Mouse (Mus musculus): ENCODE data around the gene Nfib. TPM values are rescaled to one million over a fixed set of nuclear protein-coding genes. Genes with fewer than 3 reads are reported as not detected.

Nfib gene
- polyA plus RNA-seq, 1 experiment, result 4.1 TPM

DNA sequence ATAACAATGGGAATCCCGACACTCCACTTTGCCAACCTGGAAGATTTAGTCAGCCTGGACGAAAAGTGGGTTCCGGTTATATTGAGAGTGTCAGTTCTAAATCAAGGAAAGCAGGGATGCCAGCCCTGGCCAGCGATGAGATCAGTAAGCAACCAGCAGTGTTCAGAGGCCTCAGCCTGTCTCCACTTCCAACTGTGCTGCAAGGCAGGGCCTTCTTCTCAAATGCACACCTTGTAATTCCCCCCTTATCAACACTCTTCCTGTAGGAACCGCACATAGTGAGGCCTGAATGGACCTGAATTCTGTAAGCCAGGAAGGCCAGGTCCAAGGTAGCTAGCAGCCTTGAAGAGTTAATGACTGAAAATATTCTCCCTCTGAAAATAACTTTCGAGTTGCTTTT, 239.4 kb downstream of the Nfib start:
- no peaks in the 10 kb centered on the region for H3K4me1 ChIP-seq (ENCODE audit: control insufficient read depth, insufficient read depth, low read length)
- TF ChIP-seq CTCF (IDR thresholded peaks at IDR 0.05; ENCODE audit: control insufficient read depth, insufficient read depth, low read length), result no peak
- TF ChIP-seq POLR2A (IDR thresholded peaks at IDR 0.05; ENCODE audit: borderline replicate concordance, control insufficient read depth, low read depth, low read length), result no peak
- WGBS, result 76% methylated on average over 6 of the region's 6 CpGs
- H3K27ac ChIP-seq (ENCODE audit: control insufficient read depth, insufficient read depth, low read depth, low read length, poor library complexity), result no peak overlapping the region
- no peak overlapping the region for H3K4me3 ChIP-seq (replicated peaks; ENCODE audit: control insufficient read depth, low read depth, low read length)

- Histone ChIP-seq H3K27ac (ENCODE audit: control insufficient read depth, insufficient read depth, low read depth, low read length, poor library complexity) (no peak overlapping the region), H3K4me1 (ENCODE audit: control insufficient read depth, insufficient read depth, low read length) (no peaks in the 10 kb centered on the region), H3K4me3 (replicated peaks; ENCODE audit: control insufficient read depth, low read depth, low read length) (no peak overlapping the region)
- 66% methylated on average over 8 of the region's 8 CpGs for WGBS
- no peak for TF ChIP-seq CTCF (IDR thresholded peaks at IDR 0.05; ENCODE audit: control insufficient read depth, insufficient read depth, low read length)
- no peak for TF ChIP-seq POLR2A (IDR thresholded peaks at IDR 0.05; ENCODE audit: borderline replicate concordance, control insufficient read depth, low read depth, low read length)
Measured at GRCm38 (mm10) chr4:82464051-82464632, 241.4 kb downstream of the Nfib start.

- Histone ChIP-seq H3K4me1 (ENCODE audit: control insufficient read depth, insufficient read depth, low read length) (no peaks in the 10 kb centered on the region), H3K4me3 (replicated peaks; ENCODE audit: control insufficient read depth, low read depth, low read length) (no peak overlapping the region), H3K27ac (ENCODE audit: control insufficient read depth, insufficient read depth, low read depth, low read length, poor library complexity) (no peak overlapping the region)
- TF ChIP-seq CTCF (IDR thresholded peaks at IDR 0.05; ENCODE audit: control insufficient read depth, insufficient read depth, low read length), result no peak
- TF ChIP-seq POLR2A (IDR thresholded peaks at IDR 0.05; ENCODE audit: borderline replicate concordance, control insufficient read depth, low read depth, low read length), result no peak
- WGBS, result 80% methylated on average over 7 of the region's 7 CpGs
Measured at GRCm38 (mm10) chr4:82463189-82463715, 242.3 kb downstream of the Nfib start.

- Histone ChIP-seq H3K4me3 (replicated peaks; ENCODE audit: control insufficient read depth, low read depth, low read length) (no peak overlapping the region), H3K27ac (ENCODE audit: control insufficient read depth, insufficient read depth, low read depth, low read length, poor library complexity) (no peak overlapping the region), H3K4me1 (ENCODE audit: control insufficient read depth, insufficient read depth, low read length) (no peaks in the 10 kb centered on the region)
- TF ChIP-seq CTCF (IDR thresholded peaks at IDR 0.05; ENCODE audit: control insufficient read depth, insufficient read depth, low read length), result no peak
- TF ChIP-seq POLR2A (IDR thresholded peaks at IDR 0.05; ENCODE audit: borderline replicate concordance, control insufficient read depth, low read depth, low read length), result no peak
- WGBS, result 88% methylated on average over 2 of the region's 2 CpGs
Measured at GRCm38 (mm10) chr4:82461676-82462075, 243.9 kb downstream of the Nfib start.

DNA sequence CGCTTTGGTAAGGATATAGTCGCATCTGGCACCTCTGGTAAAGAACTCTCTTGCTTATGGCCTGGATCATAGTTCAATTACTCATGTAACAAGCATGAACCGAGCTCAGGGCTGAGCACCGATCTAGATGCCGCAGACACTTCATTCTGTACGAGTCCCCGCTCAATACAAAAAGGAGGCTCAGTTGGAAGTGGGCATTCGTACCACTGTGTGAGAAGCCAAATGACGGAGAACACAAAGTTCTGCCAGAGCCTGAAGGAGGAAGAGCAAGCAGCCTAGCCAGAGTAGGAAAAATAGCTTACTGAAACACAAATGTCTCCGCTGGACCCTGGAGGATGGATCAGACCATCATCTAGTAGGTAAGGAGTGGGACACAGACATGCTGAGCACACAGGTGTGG, 246.7 kb downstream of the Nfib start:
- 84% methylated on average over 10 of the region's 10 CpGs for WGBS
- H3K4me1 ChIP-seq (ENCODE audit: control insufficient read depth, insufficient read depth, low read length), result no peaks in the 10 kb centered on the region
- no peak for TF ChIP-seq CTCF (IDR thresholded peaks at IDR 0.05; ENCODE audit: control insufficient read depth, insufficient read depth, low read length)
- TF ChIP-seq POLR2A (IDR thresholded peaks at IDR 0.05; ENCODE audit: borderline replicate concordance, control insufficient read depth, low read depth, low read length), result no peak
- no peak overlapping the region for H3K27ac ChIP-seq (ENCODE audit: control insufficient read depth, insufficient read depth, low read depth, low read length, poor library complexity)
- H3K4me3 ChIP-seq (replicated peaks; ENCODE audit: control insufficient read depth, low read depth, low read length), result no peak overlapping the region

DNA sequence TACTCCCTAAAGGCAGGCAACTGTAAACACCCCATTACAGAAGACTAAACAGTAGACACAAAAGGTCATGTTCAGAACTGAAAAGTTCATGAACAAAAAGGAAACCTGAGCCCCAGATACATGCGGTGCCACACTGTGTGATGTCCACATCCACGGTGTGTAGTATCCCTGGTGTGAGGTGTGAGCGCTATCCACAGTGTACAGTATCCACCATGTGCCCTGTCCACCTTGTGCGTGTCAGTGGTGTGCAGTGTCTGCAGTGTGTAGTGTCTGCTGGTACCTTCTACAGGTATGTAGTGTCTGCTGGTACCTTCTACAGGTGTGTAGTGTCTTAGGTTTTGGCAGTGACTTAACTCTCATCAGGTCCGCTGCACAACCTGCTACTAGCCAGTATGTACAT, 248.6 kb downstream of the Nfib start:
- Histone ChIP-seq H3K4me1 (ENCODE audit: control insufficient read depth, insufficient read depth, low read length) (no peaks in the 10 kb centered on the region), H3K27ac (ENCODE audit: control insufficient read depth, insufficient read depth, low read depth, low read length, poor library complexity) (no peak overlapping the region), H3K4me3 (replicated peaks; ENCODE audit: control insufficient read depth, low read depth, low read length) (no peak overlapping the region)
- WGBS, result 84% methylated on average over 5 of the region's 5 CpGs
- TF ChIP-seq POLR2A (IDR thresholded peaks at IDR 0.05; ENCODE audit: borderline replicate concordance, control insufficient read depth, low read depth, low read length) (no peak), CTCF (IDR thresholded peaks at IDR 0.05; ENCODE audit: control insufficient read depth, insufficient read depth, low read length) (no peak)

DNA sequence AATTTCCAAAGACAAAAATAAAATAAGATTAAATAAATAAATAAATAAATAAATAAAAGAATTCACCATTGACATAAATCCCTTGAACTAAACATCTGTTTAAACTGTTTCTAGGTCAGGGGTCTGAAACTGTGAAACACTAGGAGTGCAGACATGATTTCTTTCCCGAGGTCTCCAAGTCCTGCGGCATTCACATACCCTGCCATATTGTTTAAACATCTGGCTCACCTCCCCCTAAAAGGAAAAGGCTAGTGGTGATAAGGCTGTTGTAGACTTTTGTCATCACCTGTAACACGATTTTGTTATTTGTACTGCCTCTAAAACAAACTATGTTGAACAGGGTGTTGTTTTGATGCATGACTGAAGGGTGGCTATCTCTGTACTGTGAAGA, 249.2 kb downstream of the Nfib start:
- WGBS, result 61% methylated on average over 3 of the region's 3 CpGs
- H3K27ac ChIP-seq (ENCODE audit: control insufficient read depth, insufficient read depth, low read depth, low read length, poor library complexity), result no peak overlapping the region

DNA sequence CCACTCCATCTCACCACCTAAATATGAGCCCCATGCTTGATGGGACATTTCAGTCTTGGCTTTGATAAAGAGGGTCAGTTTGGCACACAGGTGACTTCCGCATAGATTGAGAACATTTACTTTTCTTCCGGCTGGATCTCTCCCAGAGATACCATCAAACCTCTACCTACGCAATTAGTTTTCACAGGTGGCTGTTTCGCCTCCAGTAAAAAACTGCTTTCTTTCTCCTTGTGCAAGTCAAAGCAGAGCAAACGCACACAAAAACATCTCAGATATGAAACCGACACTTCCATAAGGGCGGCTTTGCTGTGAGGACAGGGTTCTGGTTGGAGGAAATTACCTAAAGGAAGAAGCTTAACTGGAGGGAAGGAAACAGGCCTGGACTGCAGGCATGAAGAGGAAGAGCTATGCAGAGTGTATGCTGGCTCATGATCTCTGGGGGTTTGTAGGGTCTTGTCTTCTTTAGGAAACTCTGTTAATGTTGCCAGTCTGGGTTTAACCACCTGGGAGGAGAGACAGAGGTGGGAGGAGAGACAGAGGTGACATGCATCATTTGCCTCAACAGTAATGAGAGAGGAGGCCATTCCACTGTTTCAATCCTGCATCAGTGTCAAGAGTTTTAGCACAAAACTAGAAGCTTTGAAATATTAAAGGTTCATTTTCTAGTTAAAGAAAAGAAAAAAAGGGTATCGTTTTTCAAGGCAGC, 249.8 kb downstream of the Nfib start:
- Histone ChIP-seq H3K4me3 (replicated peaks; ENCODE audit: control insufficient read depth, low read depth, low read length) (no peak overlapping the region), H3K27ac (ENCODE audit: control insufficient read depth, insufficient read depth, low read depth, low read length, poor library complexity) (no peak overlapping the region), H3K4me1 (ENCODE audit: control insufficient read depth, insufficient read depth, low read length) (no peaks in the 10 kb centered on the region)
- 86% methylated on average over 8 of the region's 8 CpGs for WGBS
- TF ChIP-seq POLR2A (IDR thresholded peaks at IDR 0.05; ENCODE audit: borderline replicate concordance, control insufficient read depth, low read depth, low read length) (no peak), CTCF (IDR thresholded peaks at IDR 0.05; ENCODE audit: control insufficient read depth, insufficient read depth, low read length) (no peak)

More for the DNA sequence above, 249.2 kb downstream of the Nfib start:
- Histone ChIP-seq H3K4me1 (ENCODE audit: control insufficient read depth, insufficient read depth, low read length) (no peaks in the 10 kb centered on the region), H3K4me3 (replicated peaks; ENCODE audit: control insufficient read depth, low read depth, low read length) (no peak overlapping the region)
- TF ChIP-seq POLR2A (IDR thresholded peaks at IDR 0.05; ENCODE audit: borderline replicate concordance, control insufficient read depth, low read depth, low read length) (no peak), CTCF (IDR thresholded peaks at IDR 0.05; ENCODE audit: control insufficient read depth, insufficient read depth, low read length) (no peak)

Measured in bone marrow, adult 2 months (tissue).